Mouse (Mus musculus): ENCODE data around the gene Gm20388. TPM values are rescaled to one million over a fixed set of nuclear protein-coding genes. Genes with fewer than 3 reads are reported as not detected.

Gene Gm20388
- total RNA-seq, 2 experiments from 2014 or later: 2.2 to 7.6 TPM

- Histone ChIP-seq H3K4me3 (no peak overlapping the region), H3K27ac (no peak overlapping the region)
- DNase-seq (ENCODE audit: low spot score in 2 of 2): no peak
- TF ChIP-seq CTCF (conservative IDR thresholded peaks at IDR 0.05): no peak
Observed at GRCm38 (mm10) chr8:119923259-119923658, 12.6 kb downstream of the Gm20388 start.

GRCm38 (mm10) chr8:119925428-119925827 is 14.8 kb downstream of the Gm20388 start:
- Histone ChIP-seq H3K4me3 (no peak overlapping the region), H3K27ac (no peak overlapping the region)
- no peak for TF ChIP-seq CTCF (conservative IDR thresholded peaks at IDR 0.05)
- peak in 1 of 2 experiments; percentile 40 for DNase-seq (ENCODE audit: low spot score in 2 of 2)

- Histone ChIP-seq H3K27ac (no peak overlapping the region), H3K4me3 (no peak overlapping the region)
- peak; percentile 61 for TF ChIP-seq CTCF (conservative IDR thresholded peaks at IDR 0.05)
- no peak for DNase-seq (ENCODE audit: low spot score in 2 of 2)
Observed at GRCm38 (mm10) chr8:119926474-119926873, 15.8 kb downstream of the Gm20388 start.

- peak; percentile 91 for TF ChIP-seq CTCF (conservative IDR thresholded peaks at IDR 0.05)
- no peak overlapping the region for H3K27ac ChIP-seq
- DNase-seq (ENCODE audit: low spot score in 2 of 2): peak in 1 of 2 experiments; percentile 45
- no peak overlapping the region for H3K4me3 ChIP-seq
Observed at GRCm38 (mm10) chr8:119927422-119928092, 16.9 kb downstream of the Gm20388 start.

- no peak for DNase-seq (ENCODE audit: low spot score in 2 of 2)
- Histone ChIP-seq H3K4me3 (no peak overlapping the region), H3K27ac (no peak overlapping the region)
- TF ChIP-seq CTCF (conservative IDR thresholded peaks at IDR 0.05): no peak
Observed at GRCm38 (mm10) chr8:119931317-119931716, 20.7 kb downstream of the Gm20388 start.

- TF ChIP-seq CTCF (conservative IDR thresholded peaks at IDR 0.05): no peak
- Histone ChIP-seq H3K27ac (no peak overlapping the region), H3K4me3 (no peak overlapping the region)
- no peak for DNase-seq (ENCODE audit: low spot score in 2 of 2)
Observed at GRCm38 (mm10) chr8:119933681-119934080, 23.0 kb downstream of the Gm20388 start.

GRCm38 (mm10) chr8:119935541-119935940 is 24.9 kb downstream of the Gm20388 start:
- no peak for DNase-seq (ENCODE audit: low spot score in 2 of 2)
- H3K4me3 ChIP-seq: no peak overlapping the region
- TF ChIP-seq CTCF (conservative IDR thresholded peaks at IDR 0.05): no peak
- H3K27ac ChIP-seq: no peak overlapping the region

GRCm38 (mm10) chr8:119938481-119938880 is 27.8 kb downstream of the Gm20388 start:
- no peak for DNase-seq (ENCODE audit: low spot score in 2 of 2)
- no peak overlapping the region for H3K4me3 ChIP-seq
- TF ChIP-seq CTCF (conservative IDR thresholded peaks at IDR 0.05): no peak
- no peak overlapping the region for H3K27ac ChIP-seq

- no peak overlapping the region for H3K27ac ChIP-seq
- no peak for TF ChIP-seq CTCF (conservative IDR thresholded peaks at IDR 0.05)
Observed at GRCm38 (mm10) chr8:119939336-119939735, 28.7 kb downstream of the Gm20388 start.

GRCm38 (mm10) chr8:119941471-119941870 is 30.8 kb downstream of the Gm20388 start:
- DNase-seq (ENCODE audit: low spot score in 2 of 2): no peak
- TF ChIP-seq CTCF (conservative IDR thresholded peaks at IDR 0.05): no peak
- Histone ChIP-seq H3K4me3 (no peak overlapping the region), H3K27ac (no peak overlapping the region)

More at GRCm38 (mm10) chr8:119939336-119939735, 28.7 kb downstream of the Gm20388 start:
- no peak overlapping the region for H3K4me3 ChIP-seq
- DNase-seq (ENCODE audit: low spot score in 2 of 2): no peak

- Histone ChIP-seq H3K4me3 (no peak overlapping the region), H3K27ac (no peak overlapping the region)
- no peak for TF ChIP-seq CTCF (conservative IDR thresholded peaks at IDR 0.05)
- DNase-seq (ENCODE audit: low spot score in 2 of 2): no peak
Observed at GRCm38 (mm10) chr8:119943616-119944015, 33.0 kb downstream of the Gm20388 start.

- no peak overlapping the region for H3K4me3 ChIP-seq
- TF ChIP-seq CTCF (conservative IDR thresholded peaks at IDR 0.05): peak; percentile 99
- H3K27ac ChIP-seq: no peak overlapping the region
- DNase-seq (ENCODE audit: low spot score in 2 of 2): peak; percentile 69 to 87
Observed at GRCm38 (mm10) chr8:119944096-119944811, 33.6 kb downstream of the Gm20388 start.

- DNase-seq (ENCODE audit: low spot score in 2 of 2): no peak
- Histone ChIP-seq H3K27ac (no peak overlapping the region), H3K4me3 (no peak overlapping the region)
- TF ChIP-seq CTCF (conservative IDR thresholded peaks at IDR 0.05): no peak
Observed at GRCm38 (mm10) chr8:119946326-119946865, 35.8 kb downstream of the Gm20388 start.
